Mouse (Mus musculus): ENCODE measurements around the gene Pbx4.

The Pbx4 gene

DNA sequence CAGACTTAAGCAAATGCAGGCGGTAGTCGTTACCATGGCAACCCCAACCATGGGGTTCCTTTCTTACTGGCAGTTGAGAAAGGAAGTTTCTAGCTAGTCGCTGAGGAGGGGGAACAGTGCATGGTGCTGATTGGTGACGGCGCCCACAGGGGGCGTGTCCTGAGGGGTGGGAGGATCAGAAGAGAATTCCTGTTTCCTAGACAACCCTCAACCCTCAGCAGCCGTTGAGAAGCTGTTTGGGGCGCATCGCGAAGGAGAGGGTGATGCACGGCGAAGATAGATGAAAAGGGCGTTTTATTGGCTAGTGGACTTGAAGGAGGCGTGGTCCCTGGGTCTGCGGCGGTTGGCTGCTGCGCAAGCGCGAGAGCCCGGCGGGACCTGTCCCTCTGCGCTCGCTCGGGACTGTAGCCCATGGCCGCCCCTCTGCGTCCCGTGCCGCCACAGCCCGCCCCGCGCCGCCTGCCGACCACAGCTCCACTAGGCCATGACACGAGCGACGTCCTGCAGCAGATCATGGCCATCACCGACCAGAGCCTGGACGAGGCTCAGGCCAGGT is at the start of gene Pbx4:
Gene Pbx4, plus strand, starts transcription at position 194 of the 556 bp plus-strand sequence.
- DNase-seq (ENCODE audit: low spot score), result peak; percentile 96

GRCm38 (mm10) chr8:69789105-69789504 is 43.2 kb upstream of the Pbx4 start:
- DNase-seq (ENCODE audit: low spot score), result no peak

- no peak for DNase-seq (ENCODE audit: low spot score)
Observed at GRCm38 (mm10) chr8:69789731-69790130, 42.6 kb upstream of the Pbx4 start.

GRCm38 (mm10) chr8:69790364-69790763 is 41.9 kb upstream of the Pbx4 start:
- DNase-seq (ENCODE audit: low spot score), result no peak

DNA sequence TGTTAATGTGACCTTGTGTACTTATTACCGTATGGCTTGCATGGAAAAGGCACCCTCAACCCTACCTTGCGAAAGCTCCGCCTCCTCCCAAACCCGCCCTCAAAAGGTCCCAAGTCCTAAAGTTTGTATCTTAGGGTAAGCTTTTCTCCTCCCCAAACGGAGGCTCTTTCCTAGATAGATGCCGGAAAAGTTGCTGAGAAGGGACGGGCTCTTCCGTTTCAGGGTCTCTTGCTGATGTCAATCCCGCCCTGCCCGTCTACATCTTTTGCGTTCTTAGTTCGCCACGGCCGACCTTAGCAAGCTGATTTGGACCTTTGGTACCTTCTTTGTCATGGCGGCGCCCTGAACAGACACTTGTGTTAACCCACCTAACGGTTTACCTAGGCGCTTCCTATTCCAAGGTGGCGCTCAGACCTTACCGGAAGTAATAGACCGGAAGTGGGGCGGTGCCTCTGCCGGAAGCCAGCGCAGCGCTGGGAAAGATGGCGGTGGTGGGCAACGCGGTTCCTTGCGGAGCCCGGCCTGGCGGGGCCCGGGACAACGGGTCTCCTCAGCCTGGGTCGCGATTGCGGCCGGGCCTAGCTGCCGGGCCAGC is 41.4 kb upstream of the Pbx4 start, which contains the start of the genes Atp13a1 and Zfp866:
Gene Atp13a1, plus strand, starts transcription at position 391 of the 595 bp plus-strand sequence.
Gene Zfp866, minus strand, starts transcription at position 406 of the 595 bp plus-strand sequence.
- DNase-seq (ENCODE audit: low spot score), result peak; percentile 92

- DNase-seq (ENCODE audit: low spot score), result peak; percentile 24
Observed at GRCm38 (mm10) chr8:69791415-69792068, 40.7 kb upstream of the Pbx4 start.

GRCm38 (mm10) chr8:69793666-69794065 is 38.6 kb upstream of the Pbx4 start:
- DNase-seq (ENCODE audit: low spot score), result no peak

- no peak for DNase-seq (ENCODE audit: low spot score)
Observed at GRCm38 (mm10) chr8:69794096-69794495, 38.2 kb upstream of the Pbx4 start.

GRCm38 (mm10) chr8:69794901-69795300 is 37.4 kb upstream of the Pbx4 start:
- DNase-seq (ENCODE audit: low spot score), result no peak

GRCm38 (mm10) chr8:69796721-69797345 is 35.5 kb upstream of the Pbx4 start:
- DNase-seq (ENCODE audit: low spot score), result no peak

GRCm38 (mm10) chr8:69797661-69798060 is 34.6 kb upstream of the Pbx4 start:
- no peak for DNase-seq (ENCODE audit: low spot score)

DNA sequence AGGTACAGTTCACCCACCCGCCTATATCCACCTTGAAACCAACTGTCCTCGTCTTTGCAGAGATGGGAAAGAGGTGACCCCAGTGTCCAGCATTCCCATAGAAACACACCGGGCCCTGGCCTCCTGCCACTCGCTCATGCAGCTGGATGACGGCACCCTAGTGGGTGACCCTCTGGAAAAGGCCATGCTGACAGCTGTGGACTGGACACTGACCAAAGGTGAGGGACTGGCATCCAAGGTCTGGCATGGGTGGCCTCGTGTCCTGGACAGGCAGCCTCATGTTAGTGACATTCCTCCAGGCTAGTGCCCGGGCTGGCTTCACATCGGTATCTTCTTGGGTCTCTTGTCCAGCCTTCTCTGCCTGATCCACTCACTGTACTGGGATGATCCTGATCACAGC is 33.0 kb upstream of the Pbx4 start:
- DNase-seq (ENCODE audit: low spot score), result no peak

DNA sequence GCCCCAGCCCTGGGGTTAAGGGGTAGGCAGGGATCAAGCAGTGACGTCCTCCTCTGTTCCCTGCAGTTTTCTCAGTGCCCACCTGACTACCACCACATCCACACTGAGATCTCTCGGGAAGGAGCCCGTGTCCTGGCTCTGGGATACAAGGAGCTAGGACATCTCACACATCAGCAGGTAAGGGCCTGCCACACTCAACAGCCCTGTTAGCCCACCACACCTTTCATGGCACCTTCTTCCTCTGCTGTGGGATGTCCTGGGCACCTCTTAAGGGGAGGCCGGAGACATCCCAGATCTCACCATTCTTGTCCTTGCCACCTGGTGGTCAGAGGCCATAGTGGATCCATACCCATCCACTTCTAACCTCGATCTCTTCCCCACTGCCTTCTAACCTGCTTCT is 32.3 kb upstream of the Pbx4 start:
- DNase-seq (ENCODE audit: low spot score), result no peak

DNA sequence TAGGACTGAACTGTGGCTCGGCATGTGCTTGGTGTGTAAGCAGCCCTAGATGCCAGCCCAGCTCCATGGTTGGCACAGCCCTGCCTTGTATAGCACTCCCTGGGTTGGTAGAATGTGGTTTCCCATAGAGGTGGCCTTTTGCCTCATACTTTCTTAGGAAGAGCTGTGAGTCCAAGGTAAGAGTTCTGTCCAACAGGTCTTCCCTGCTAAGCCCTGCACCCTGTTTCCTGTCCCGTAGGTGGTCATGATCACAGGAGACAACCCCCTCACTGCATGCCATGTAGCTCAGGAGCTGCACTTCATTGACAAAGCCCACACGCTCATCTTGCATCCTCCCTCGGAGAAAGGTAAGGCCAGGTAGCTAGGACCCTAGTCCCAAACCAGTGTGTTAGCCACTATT is 30.5 kb upstream of the Pbx4 start:
- no peak for DNase-seq (ENCODE audit: low spot score)

GRCm38 (mm10) chr8:69802216-69802615 is 30.1 kb upstream of the Pbx4 start:
- no peak for DNase-seq (ENCODE audit: low spot score)

DNA sequence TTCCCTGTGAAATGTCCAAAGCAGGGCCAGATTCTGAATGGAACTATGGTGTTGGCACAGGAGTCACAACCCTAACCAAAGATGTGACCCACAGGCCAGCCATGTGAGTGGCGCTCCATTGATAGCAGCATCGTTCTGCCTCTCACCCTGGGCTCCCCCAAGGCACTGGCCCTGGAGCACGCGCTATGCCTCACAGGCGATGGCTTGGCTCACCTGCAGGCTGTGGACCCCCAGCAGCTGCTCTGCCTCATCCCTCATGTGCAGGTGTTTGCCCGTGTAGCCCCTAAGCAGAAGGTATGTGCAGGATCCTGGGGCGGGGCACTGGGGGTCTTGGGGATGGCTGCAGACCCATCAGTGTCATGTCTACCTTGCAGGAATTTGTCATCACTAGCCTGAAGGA is 28.9 kb upstream of the Pbx4 start:
- DNase-seq (ENCODE audit: low spot score), result no peak

DNA sequence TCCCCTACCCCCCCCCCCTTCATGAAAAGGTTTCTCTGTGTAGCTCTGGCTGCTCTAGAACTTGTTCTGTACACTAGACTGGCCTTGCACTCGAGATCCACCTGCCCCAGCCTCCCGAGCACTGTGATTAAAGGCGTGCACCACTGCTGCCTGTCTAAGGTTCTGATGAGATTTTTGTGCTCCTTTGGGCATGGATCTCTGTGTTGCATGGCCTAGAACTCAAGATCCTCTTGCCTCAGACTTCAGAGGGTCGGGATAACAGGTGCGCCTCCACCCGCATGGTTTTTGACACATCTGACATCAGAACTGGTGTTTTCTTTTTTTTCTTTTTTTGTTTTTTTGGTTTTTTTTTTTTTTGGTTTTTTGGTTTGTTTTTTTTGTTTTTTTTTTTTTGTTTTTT is 27.8 kb upstream of the Pbx4 start:
- DNase-seq (ENCODE audit: low spot score), result no peak

DNA sequence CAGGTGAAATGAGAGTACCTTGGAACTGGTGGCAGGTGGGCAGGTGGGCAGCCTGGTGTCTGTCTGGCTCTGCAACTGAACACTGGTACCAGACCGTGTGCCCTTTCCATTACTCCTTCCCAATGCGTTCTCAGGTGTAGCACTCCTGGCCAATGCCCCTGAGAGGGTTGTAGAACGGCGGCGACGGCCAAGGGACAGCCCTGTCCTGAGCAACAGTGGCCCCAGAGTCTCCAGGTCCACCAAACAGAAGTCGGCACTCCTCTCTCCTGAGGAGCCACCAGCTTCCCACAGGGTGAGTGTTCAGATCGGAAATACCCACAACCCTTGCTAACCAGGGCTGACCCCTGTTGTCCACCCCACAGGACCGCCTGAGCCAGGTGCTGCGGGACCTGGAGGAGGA is 27.2 kb upstream of the Pbx4 start:
- no peak for DNase-seq (ENCODE audit: low spot score)

DNA sequence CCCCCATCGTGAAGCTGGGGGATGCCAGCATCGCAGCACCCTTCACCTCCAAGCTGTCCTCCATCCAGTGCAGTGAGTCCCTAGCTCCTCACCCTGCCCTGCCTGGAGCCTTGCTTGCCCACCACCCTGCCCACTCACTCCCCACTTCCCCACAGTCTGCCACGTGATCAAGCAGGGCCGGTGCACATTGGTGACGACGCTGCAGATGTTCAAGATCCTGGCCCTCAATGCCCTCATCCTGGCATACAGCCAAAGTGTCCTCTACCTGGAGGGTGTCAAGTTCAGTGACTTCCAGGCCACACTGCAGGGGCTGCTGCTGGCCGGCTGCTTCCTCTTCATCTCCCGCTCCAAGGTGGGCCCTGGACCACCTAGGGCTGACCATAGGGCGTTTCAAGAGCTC is 26.8 kb upstream of the Pbx4 start:
- no peak for DNase-seq (ENCODE audit: low spot score)

- DNase-seq (ENCODE audit: low spot score), result no peak
Observed at GRCm38 (mm10) chr8:69807236-69807635, 25.1 kb upstream of the Pbx4 start.

DNA sequence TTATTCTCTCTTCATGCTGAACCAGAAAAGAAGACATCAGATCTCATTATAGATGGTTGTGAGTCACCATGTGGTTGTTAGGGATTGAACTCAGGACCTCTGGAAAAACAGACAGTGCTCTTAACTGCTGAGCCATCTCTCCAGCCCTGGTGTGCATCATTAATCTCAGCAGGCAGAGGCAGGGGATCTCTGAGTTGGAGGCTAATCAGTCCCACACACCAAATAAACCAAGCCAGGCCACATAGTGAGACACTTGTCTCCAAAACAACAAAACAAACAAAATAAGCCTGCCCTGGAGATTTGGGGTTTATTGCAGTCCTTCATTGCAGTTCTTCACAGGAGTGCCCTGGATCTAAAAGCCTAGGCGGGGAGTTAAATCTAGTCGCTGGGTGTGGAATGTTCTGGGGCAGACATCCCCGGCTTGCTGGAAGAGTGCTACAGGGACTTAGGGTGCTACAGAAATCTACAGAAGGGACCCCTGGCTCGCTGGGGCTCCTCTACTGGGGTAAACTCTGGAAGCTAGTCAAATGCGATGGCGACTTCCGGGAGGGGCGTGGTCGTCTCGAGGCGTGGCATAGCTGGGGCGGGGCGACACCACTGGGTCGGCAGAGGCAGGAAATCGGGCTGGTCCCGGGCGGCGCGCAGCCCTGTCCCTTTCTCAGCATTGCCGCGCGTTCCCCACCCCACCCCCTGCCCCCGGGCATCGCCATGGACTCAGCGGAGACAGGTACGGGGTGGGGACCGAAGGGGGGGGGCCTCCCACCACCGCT is 24.0 kb upstream of the Pbx4 start, which contains the start of gene Gmip:
Gene Gmip, plus strand, starts transcription at position 586 of the 770 bp plus-strand sequence.
- DNase-seq (ENCODE audit: low spot score), result peak; percentile 91

- DNase-seq (ENCODE audit: low spot score), result peak; percentile 64
Observed at GRCm38 (mm10) chr8:69808864-69809403, 23.4 kb upstream of the Pbx4 start.

Measured in T-cell, adult 2 months (primary cell).